Mouse (Mus musculus) thymus, adult 2 months (tissue): ENCODE results near the gene Ash1l.
"Not testable (repeated sequence)": the region's sequence is repeated elsewhere in the genome, so short reads cannot be mapped to it uniquely, and the experiment has no call there.

ENCODE experiments used
- CTCF ChIP-seq: fragments of 200-500 bp; IDR thresholded peaks from 2 replicates; pipeline ENCODE4 v1.5.1; 2012; ENCODE audit warnings: mild to moderate bottlenecking, control low read depth, low read length, moderate library complexity, borderline replicate concordance; ENCODE audit not compliant: control insufficient read depth, poor library complexity, insufficient read depth; ENCODE audit errors: extremely low read depth
- POLR2A ChIP-seq: fragments of 200-500 bp; IDR thresholded peaks from 2 replicates; pipeline ENCODE4 v1.6.1; 2012; ENCODE audit warnings: mild to moderate bottlenecking, low read length, control low read depth, moderate library complexity; ENCODE audit not compliant: control insufficient read depth, poor library complexity, insufficient read depth; ENCODE audit errors: extremely low read depth

DNA sequence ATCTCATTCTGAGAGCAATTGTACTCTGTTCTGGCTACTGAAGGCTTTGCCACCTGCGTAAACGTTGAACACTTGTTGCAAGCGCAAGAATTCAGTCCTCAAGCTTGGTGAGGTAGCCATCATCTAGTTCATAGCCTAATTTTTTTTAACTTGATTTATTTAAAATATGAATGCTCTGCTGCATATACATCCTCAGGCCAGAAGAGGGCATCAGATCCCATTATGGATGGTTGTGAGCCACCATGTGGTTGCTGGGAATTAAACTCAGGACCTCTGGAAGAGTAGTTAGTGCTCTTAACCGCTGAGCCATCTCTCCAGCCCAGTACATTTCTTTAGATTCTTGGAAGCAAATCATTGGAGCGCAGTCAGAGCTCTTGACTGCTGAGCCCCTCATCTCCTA is 80.5 kb downstream of the Ash1l start:
- TF ChIP-seq POLR2A, CTCF: not testable (repeated sequence)
